Mouse (Mus musculus): Measurements from ENCODE around the gene Dscaml1. TPM values are rescaled to one million over a fixed set of nuclear protein-coding genes. Genes with fewer than 3 reads are reported as not detected.
"Not testable (repeated sequence)": the region's sequence is repeated elsewhere in the genome, so short reads cannot be mapped to it uniquely, and the experiment has no call there.

The Dscaml1 gene
- total RNA-seq, 2 experiments from 2014 or later = not detected

GRCm38 (mm10) chr9:45733246-45733645 is 306.8 kb downstream of the Dscaml1 start:
- no peak for ATAC-seq (replicated peaks; ENCODE audit: low FRiP score, poor library complexity, severe bottlenecking)

GRCm38 (mm10) chr9:45739001-45739701 is 312.7 kb downstream of the Dscaml1 start:
- no peak for ATAC-seq (replicated peaks; ENCODE audit: low FRiP score, poor library complexity, severe bottlenecking)

DNA sequence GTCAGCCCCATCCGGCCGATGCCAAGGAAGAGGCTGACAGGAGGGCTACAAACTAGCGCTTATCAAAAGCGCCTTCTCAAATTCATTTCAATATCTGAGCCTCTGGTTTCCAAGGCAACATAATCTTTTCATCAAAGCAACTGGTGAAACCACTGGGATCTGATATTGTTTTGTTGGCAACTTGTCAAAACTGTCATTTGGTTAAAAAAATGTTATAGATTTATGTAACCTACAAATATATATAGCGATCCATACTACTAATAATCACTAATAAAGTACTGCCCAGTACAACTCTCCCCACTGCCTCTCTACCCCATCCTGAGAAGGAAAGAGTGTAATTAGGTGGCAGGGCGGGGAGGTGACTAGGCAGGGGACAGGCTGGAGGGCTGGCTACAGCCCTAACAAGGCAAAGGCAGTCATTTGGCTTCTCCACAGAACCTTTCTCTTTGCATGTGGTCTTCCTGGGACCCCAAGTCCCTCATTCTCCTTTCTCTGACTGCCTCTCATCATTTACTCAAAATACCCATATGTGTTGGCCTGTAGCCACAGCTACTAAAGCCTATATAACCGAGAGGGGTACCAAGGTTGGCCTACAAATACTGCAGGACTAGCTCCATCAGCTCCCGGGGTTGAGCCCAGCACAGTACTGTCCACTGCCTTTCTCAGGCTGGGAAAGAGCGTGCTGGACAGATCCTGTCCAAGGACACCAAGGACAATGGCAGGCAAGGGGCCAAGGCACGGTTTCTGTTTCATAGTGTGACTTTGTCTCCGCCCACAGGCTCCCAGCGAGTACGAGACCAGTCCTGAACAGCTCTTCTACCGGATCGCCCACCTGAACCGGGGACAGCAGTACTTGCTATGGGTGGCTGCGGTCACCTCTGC is 313.5 kb downstream of the Dscaml1 start:
- no peak for ATAC-seq (replicated peaks; ENCODE audit: low FRiP score, poor library complexity, severe bottlenecking)

DNA sequence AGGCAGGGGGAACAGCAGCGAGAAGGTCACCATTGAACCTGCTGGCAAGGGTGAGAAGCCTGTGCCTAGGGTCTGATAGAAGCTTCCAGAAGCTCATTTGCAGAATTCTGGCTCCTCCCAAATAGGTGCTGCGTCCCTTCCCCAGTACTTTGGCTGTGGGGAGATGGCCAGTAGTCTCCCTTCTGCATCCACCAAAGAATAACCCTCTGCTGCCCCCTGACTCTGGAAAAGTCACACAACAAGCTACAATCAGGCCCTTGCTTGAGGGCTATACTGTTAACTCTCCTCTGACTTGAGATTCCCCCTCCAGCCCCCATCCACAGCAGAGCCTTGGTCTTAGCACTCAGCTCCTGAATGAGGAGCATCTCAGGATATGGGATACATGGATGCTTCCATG is 314.2 kb downstream of the Dscaml1 start:
- no peak for ATAC-seq (replicated peaks; ENCODE audit: low FRiP score, poor library complexity, severe bottlenecking)

DNA sequence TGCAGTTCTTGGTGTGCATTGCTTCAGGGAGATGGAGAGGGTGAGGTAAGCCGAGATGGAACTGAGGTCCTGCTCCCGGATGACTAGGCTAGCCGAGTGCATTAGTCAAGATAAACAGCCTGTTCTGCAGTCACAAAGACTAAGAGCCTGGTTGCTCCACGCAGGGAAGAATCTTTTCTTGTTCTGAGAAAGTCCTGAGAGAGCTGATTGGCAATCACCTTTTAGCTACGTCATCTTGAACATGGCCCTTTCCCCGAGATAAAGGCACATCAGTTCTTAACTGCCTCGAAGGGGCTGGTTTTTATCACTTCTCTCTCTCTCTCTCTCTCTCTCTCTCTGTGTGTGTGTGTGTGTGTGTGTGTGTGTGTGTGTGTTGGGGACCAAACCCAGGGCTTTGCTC is 319.0 kb downstream of the Dscaml1 start:
- no peak for ATAC-seq (replicated peaks; ENCODE audit: low FRiP score, poor library complexity, severe bottlenecking)

GRCm38 (mm10) chr9:45749917-45750316 is 323.5 kb downstream of the Dscaml1 start:
- no peak for ATAC-seq (replicated peaks; ENCODE audit: low FRiP score, poor library complexity, severe bottlenecking)

DNA sequence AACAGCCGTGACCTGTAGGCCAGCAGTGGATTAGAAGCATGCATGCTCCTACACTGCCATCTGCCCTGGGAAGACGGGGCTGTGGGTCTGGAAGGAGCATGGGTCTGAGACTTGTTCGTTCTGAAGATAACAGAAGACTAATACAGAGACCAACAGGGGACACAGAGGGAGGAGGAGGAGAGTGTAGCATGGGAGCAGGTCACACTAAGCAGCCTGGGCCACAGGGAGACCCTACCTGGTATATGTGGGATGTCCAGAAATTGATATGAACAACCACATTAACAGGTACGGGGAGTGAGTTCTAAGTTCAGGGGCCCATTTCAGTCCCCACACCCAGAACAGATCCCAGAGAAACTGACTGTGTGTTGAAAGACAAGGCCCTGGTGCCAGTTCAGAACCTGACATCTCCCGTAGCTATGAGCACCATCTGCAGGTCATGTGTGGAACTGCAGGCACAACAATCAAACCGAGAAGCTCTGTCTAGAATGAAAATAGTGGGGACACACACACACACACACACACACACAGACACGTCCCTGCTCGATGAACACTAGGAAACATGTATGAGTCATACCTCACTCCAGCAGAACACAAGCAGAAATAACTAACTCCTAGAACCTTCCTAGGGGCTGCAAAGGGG is 328.1 kb downstream of the Dscaml1 start:
- ATAC-seq (replicated peaks; ENCODE audit: low FRiP score, poor library complexity, severe bottlenecking) = no peak

DNA sequence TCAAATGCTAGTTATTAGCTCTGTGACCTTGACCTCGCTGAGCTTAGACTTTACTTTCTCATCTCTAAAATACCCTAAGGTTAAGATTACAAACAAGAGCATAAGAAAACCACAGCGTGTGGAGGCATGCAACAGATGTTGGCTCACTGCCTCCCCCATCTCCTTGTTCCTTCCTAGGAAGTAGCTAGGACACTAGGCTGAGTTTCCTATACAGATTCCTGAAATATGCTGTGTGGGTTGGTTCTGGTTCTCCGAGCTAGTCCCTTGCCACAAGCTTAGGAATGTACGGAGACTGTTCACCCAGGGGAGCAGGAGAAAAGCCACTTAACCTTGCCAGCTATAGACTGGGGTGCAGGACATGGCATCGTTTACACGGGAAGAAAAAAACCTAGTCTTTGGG is 339.8 kb downstream of the Dscaml1 start:
- no peak for ATAC-seq (replicated peaks; ENCODE audit: low FRiP score, poor library complexity, severe bottlenecking)

DNA sequence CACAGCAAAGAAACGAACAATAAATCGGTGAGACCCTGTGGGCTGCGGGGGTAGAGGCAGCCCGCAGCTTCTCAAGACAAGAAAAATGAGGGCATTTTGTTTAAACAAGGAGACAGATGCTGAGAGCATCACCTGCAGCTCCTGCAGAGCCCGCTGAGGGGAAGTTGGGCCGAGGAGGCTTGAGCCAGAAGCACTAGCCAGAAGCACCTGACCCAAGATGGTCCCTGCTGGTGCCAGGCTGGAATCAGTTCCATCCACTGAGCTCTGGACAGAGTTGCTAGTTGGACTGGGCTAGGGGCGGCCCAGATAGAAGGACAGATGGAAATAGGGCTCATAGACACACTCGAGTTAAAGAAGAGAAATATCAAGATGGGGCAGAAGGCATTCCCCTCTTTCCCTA is 340.7 kb downstream of the Dscaml1 start:
- ATAC-seq (replicated peaks; ENCODE audit: low FRiP score, poor library complexity, severe bottlenecking) = no peak

DNA sequence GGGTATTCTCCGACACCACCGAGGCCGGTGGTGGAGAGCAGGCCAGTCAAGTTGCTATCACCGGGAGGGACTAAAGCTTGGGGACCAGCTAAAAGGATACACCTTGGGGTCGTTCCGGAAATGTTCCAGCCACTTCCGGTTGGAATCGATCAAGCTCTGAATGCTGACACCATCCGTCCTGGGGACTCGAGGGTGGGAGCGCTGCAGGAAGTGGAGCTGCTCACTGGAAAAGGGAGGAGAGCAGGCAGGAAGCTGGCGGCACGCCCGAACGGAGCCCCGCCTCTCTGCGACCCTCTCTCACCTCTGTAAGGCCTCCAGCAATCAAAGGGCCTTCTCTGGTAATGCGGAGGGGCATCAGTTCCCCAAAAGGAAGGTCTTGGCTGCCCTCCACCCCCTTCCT is 342.0 kb downstream of the Dscaml1 start:
- ATAC-seq (replicated peaks; ENCODE audit: low FRiP score, poor library complexity, severe bottlenecking) = no peak

- no peak for ATAC-seq (replicated peaks; ENCODE audit: low FRiP score, poor library complexity, severe bottlenecking)
Measured at GRCm38 (mm10) chr9:45769596-45769995, 343.2 kb downstream of the Dscaml1 start.

DNA sequence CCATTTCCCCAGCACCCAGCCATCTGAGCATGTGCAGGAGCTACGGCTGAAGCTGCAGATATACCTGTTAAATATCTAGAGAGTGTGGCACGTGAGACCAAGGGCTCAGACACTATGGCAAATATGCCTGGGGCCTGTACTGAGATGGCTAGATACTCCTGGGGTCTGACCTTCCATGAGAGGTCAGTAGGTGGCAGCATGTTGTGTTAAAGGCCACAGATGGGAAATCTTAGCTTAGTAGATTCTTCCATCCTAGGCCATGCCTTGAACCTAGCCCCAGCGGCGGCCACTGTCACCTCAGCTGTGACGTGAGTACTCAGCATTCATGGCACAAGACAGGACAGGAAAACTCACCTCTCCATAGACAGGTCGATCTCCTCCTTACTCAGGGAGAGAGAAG is 347.7 kb downstream of the Dscaml1 start:
- no peak for ATAC-seq (replicated peaks; ENCODE audit: low FRiP score, poor library complexity, severe bottlenecking)

- ATAC-seq (replicated peaks; ENCODE audit: low FRiP score, poor library complexity, severe bottlenecking) = not testable (repeated sequence)
Measured at GRCm38 (mm10) chr9:45776176-45776575, 349.7 kb downstream of the Dscaml1 start.

- ATAC-seq (replicated peaks; ENCODE audit: low FRiP score, poor library complexity, severe bottlenecking) = no peak
Measured at GRCm38 (mm10) chr9:45779201-45779600, 352.8 kb downstream of the Dscaml1 start.

DNA sequence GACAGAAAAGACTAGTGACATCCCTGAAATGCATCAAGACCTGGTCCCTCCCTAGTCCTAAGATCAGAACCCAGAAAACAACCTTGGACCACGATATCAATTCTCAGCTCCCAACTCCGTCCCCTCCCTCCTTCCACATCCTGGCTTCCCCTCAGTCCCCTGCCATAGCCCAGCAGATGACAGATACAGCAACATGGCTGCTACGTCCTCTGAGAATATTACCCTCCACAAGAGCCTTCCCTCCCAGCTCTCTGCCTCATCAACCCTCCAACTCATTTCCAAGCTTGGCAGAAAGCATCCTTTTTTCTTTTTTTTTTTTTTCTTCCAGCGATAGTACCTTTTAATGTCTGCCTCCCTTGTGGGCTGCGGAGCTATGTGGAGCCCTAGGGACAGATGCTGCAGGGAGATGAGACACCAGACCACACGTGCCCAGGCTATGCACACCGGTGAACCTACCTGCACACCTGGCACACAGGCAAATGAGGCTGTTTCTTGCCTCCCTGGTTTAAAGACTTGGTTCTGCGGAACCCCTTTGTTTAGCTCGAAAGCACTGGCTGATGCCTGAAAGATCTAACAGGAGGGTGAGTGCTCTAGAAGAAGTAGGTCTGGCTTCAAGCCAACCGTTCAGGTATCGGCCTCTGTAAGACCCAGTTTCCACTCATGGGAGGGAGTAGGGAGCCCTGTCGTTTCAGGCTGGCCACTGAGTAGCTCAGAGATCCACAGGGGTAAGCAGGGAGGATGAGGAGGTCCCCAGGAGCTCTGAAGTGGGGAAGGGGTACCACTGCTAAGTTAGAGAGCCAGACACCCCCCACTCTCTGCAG is 357.0 kb downstream of the Dscaml1 start:
- ATAC-seq (replicated peaks; ENCODE audit: low FRiP score, poor library complexity, severe bottlenecking) = no peak

- ATAC-seq (replicated peaks; ENCODE audit: low FRiP score, poor library complexity, severe bottlenecking) = peak; percentile 55
Measured at GRCm38 (mm10) chr9:45787071-45787470, 360.6 kb downstream of the Dscaml1 start.

DNA sequence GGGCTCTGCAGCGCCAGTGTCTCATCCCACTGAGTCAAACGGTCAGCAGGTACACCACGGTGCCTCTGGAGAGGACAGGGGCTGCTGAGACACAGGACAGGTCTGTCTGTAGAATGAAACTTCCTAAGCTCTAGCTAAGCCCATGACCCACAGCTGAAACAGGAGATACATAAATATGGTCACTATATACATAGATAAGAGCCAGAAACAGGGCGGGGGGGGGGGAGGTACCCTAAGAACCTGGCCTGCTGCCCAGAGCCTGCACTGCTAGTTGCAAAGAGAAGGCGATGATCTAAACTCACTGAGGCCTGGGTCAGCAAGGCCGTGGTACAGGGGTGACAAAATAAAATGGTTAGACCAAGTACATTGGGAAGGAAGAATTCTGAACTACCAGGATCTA is 361.1 kb downstream of the Dscaml1 start:
- peak; percentile 69 for ATAC-seq (replicated peaks; ENCODE audit: low FRiP score, poor library complexity, severe bottlenecking)

GRCm38 (mm10) chr9:45788405-45788804 is 362.0 kb downstream of the Dscaml1 start:
- peak; percentile 61 for ATAC-seq (replicated peaks; ENCODE audit: low FRiP score, poor library complexity, severe bottlenecking)

GRCm38 (mm10) chr9:45791456-45792142 is 365.2 kb downstream of the Dscaml1 start:
- no peak for ATAC-seq (replicated peaks; ENCODE audit: low FRiP score, poor library complexity, severe bottlenecking)
